In genomic region chr13:34963511-34964397, GRCm38 (mm10) we compare ENCODE assay signal across 8 mouse cellular contexts. TPM values are rescaled to one million over a fixed set of nuclear protein-coding genes. Genes with fewer than 3 reads are reported as not detected.
DNase-seq lines count a peak whose midpoint lies in the region; ATAC-seq and TF ChIP-seq lines count a peak whose summit lies in the region.

Gene Eci3, minus strand, starts transcription at chr13:34963810.

- WGBS in forebrain, embryonic 10.5 days: 2% methylated on average over 32 of the region's 32 CpGs
- 2% methylated on average over 32 of the region's 32 CpGs for WGBS in heart, postnatal 0 days

- TF ChIP-seq EP300 in heart, postnatal 0 days (IDR thresholded peaks at IDR 0.05; ENCODE audit: low read depth): no peak

- H3K27ac ChIP-seq in forebrain, embryonic 10.5 days: no peak within 1 kb of the TSS; the same call in 1 of the 2 replicates
- no peak within 1 kb of the TSS for H3K27ac ChIP-seq in heart, postnatal 0 days (ENCODE audit: low read depth)

- peak within 1 kb of the TSS; percentile 42 for H3K9ac ChIP-seq in heart, postnatal 0 days (replicated peaks; ENCODE audit: low read depth, low read length)

- no peak for TF ChIP-seq CTCF in heart, postnatal 0 days (IDR thresholded peaks at IDR 0.05; ENCODE audit: low read depth)

- peaks cover 47% of the 10 kb centered on the region for H3K27me3 ChIP-seq in forebrain, embryonic 10.5 days (ENCODE audit: poor library complexity, severe bottlenecking)
- H3K27me3 ChIP-seq in heart, postnatal 0 days (ENCODE audit: control insufficient read depth, insufficient read depth, low read length): 0 out of 2 replicates have a peak, but pooled peaks cover 8% of the 10 kb centered on the region

- peak within 1 kb of the TSS; percentile 93 for H3K4me2 ChIP-seq in heart, postnatal 0 days (ENCODE audit: low read depth, low read length)

- H3K36me3 ChIP-seq in forebrain, embryonic 10.5 days (replicated peaks): no peaks in the 10 kb centered on the region
- H3K36me3 ChIP-seq in heart, postnatal 0 days (replicated peaks; ENCODE audit: control insufficient read depth, insufficient read depth, low read length): no peaks in the 10 kb centered on the region

- peak; percentile 19 for DNase-seq in thymus, postnatal 4 days
- no peak for DNase-seq in thymus, postnatal 10 days (ENCODE audit: low spot score in 2 of 2)
- DNase-seq in forebrain, embryonic 10.5 days (ENCODE audit: extremely low spot score, low spot score): peak; percentile 44
- DNase-seq in heart, postnatal 0 days (ENCODE audit: low spot score): no peak
- peak; percentile 86 for DNase-seq in kidney, postnatal 14 days
- DNase-seq in lung, postnatal 4 days: peak; percentile 55 to 57
- peak; percentile 10 for DNase-seq in right cerebral cortex, postnatal 4 days

- H3K4me3 ChIP-seq in forebrain, embryonic 10.5 days: peak within 1 kb of the TSS; percentile 60
- H3K4me3 ChIP-seq in heart, postnatal 0 days (ENCODE audit: low read depth, low read length): peak within 1 kb of the TSS; percentile 49

- no peaks in the 10 kb centered on the region; the same call in 1 of the 2 replicates for H3K9me3 ChIP-seq in forebrain, embryonic 10.5 days
- no peaks in the 10 kb centered on the region for H3K9me3 ChIP-seq in heart, postnatal 0 days (replicated peaks; ENCODE audit: control insufficient read depth, low read length)

- peaks cover 17% of the 10 kb centered on the region for H3K4me1 ChIP-seq in forebrain, embryonic 10.5 days
- H3K4me1 ChIP-seq in heart, postnatal 0 days (ENCODE audit: control insufficient read depth, insufficient read depth): peaks cover 13% of the 10 kb centered on the region; the same call in 1 of the 2 replicates

- ATAC-seq in heart, postnatal 0 days (ENCODE audit: insufficient read depth, low read depth): peak; percentile 27; the same call in 1 of the 2 replicates
- no peak for ATAC-seq in monocyte, adult 5-6 weeks (replicated peaks; ENCODE audit: insufficient number of reproducible peaks, low FRiP score, low TSS enrichment, poor library complexity, severe bottlenecking)

RNA-seq across cellular contexts. Expression of gene Eci3, which starts in this region (rescaled TPM):
- 0.11 TPM in 1 of 2 replicates, not detected in the other for polyA plus RNA-seq in forebrain, embryonic 10.5 days (2016; fragmentation: Nextera tagmentation; extraction: Ambion mirVana)
- not detected in 2 replicates for total RNA-seq in heart, postnatal 0 days (2014; rRNA removed; ENCODE audit: low replicate concordance)
- polyA plus RNA-seq in heart, postnatal 0 days (2015; fragmentation: Nextera tagmentation; extraction: Ambion mirVana): 0.18 and 0.56 TPM in 2 replicates
- 1.4 TPM in 1 of 3 replicates, not detected in the others for total RNA-seq in monocyte, adult 5-6 weeks (2017)

Comparison
In these comparisons a context has a peak if more than half of its experiments do, and no peak if none do; other contexts are left out.
1. DNase-seq: peak in thymus, postnatal 4 days (single experiment), kidney, postnatal 14 days (single experiment), lung, postnatal 4 days (2 of 2) and right cerebral cortex, postnatal 4 days (single experiment); none in thymus, postnatal 10 days (0 of 2) and heart, postnatal 0 days (single experiment).
2. Peak in DNase-seq and H3K4me3 ChIP-seq in forebrain, embryonic 10.5 days; RNA of the gene not detected or under 1 TPM.
3. Peak in ATAC-seq, H3K4me3 ChIP-seq, H3K9ac ChIP-seq and H3K4me2 ChIP-seq in heart, postnatal 0 days; RNA of the gene not detected or under 1 TPM.